Mouse (Mus musculus): ENCODE results near the gene Zfand3. TPM values are rescaled to one million over a fixed set of nuclear protein-coding genes. Genes with fewer than 3 reads are reported as not detected.

Zfand3 gene
- total RNA-seq, 2 experiments from 2014 or later = 9.1 to 16.2 TPM

- no peak for ATAC-seq (replicated peaks; ENCODE audit: poor library complexity)
Measured at GRCm38 (mm10) chr17:30101801-30102200, 97.3 kb downstream of the Zfand3 start.

- 0 out of 2 replicates have a peak, but pooled peaks have one; percentile 20 for ATAC-seq (replicated peaks; ENCODE audit: poor library complexity)
Measured at GRCm38 (mm10) chr17:30103005-30103404, 98.5 kb downstream of the Zfand3 start.

GRCm38 (mm10) chr17:30103641-30104165 lies 99.2 kb downstream of the Zfand3 start:
- no peak for ATAC-seq (replicated peaks; ENCODE audit: poor library complexity)

- ATAC-seq (replicated peaks; ENCODE audit: poor library complexity) = no peak
Measured at GRCm38 (mm10) chr17:30105369-30105768, 100.8 kb downstream of the Zfand3 start.

GRCm38 (mm10) chr17:30110678-30111077 lies 106.1 kb downstream of the Zfand3 start:
- no peak for ATAC-seq (replicated peaks; ENCODE audit: poor library complexity)

- ATAC-seq (replicated peaks; ENCODE audit: poor library complexity) = no peak
Measured at GRCm38 (mm10) chr17:30111556-30111955, 107.0 kb downstream of the Zfand3 start.

- no peak for ATAC-seq (replicated peaks; ENCODE audit: poor library complexity)
Measured at GRCm38 (mm10) chr17:30112080-30112479, 107.5 kb downstream of the Zfand3 start.

- ATAC-seq (replicated peaks; ENCODE audit: poor library complexity) = peak; percentile 92
Measured at GRCm38 (mm10) chr17:30112555-30113305, 108.2 kb downstream of the Zfand3 start.

- no peak for ATAC-seq (replicated peaks; ENCODE audit: poor library complexity)
Measured at GRCm38 (mm10) chr17:30114761-30115160, 110.2 kb downstream of the Zfand3 start.

- ATAC-seq (replicated peaks; ENCODE audit: poor library complexity) = no peak
Measured at GRCm38 (mm10) chr17:30116226-30116625, 111.7 kb downstream of the Zfand3 start.

GRCm38 (mm10) chr17:30118036-30118435 lies 113.5 kb downstream of the Zfand3 start:
- no peak for ATAC-seq (replicated peaks; ENCODE audit: poor library complexity)

- peak; percentile 66 for ATAC-seq (replicated peaks; ENCODE audit: poor library complexity)
Measured at GRCm38 (mm10) chr17:30122278-30122677, 117.7 kb downstream of the Zfand3 start.

GRCm38 (mm10) chr17:30128456-30128855 lies 123.9 kb downstream of the Zfand3 start:
- no peak for ATAC-seq (replicated peaks; ENCODE audit: poor library complexity)

GRCm38 (mm10) chr17:30129220-30129619 lies 124.7 kb downstream of the Zfand3 start:
- no peak for ATAC-seq (replicated peaks; ENCODE audit: poor library complexity)

- no peak for ATAC-seq (replicated peaks; ENCODE audit: poor library complexity)
Measured at GRCm38 (mm10) chr17:30130326-30130725, 125.8 kb downstream of the Zfand3 start.

GRCm38 (mm10) chr17:30133641-30134040 lies 129.1 kb downstream of the Zfand3 start:
- no peak for ATAC-seq (replicated peaks; ENCODE audit: poor library complexity)

- ATAC-seq (replicated peaks; ENCODE audit: poor library complexity) = no peak
Measured at GRCm38 (mm10) chr17:30134955-30135735, 130.6 kb downstream of the Zfand3 start.

- ATAC-seq (replicated peaks; ENCODE audit: poor library complexity) = no peak
Measured at GRCm38 (mm10) chr17:30135890-30136289, 131.4 kb downstream of the Zfand3 start.

GRCm38 (mm10) chr17:30136684-30137083 lies 132.2 kb downstream of the Zfand3 start:
- no peak for ATAC-seq (replicated peaks; ENCODE audit: poor library complexity)

- no peak for ATAC-seq (replicated peaks; ENCODE audit: poor library complexity)
Measured at GRCm38 (mm10) chr17:30137115-30137514, 132.6 kb downstream of the Zfand3 start.

GRCm38 (mm10) chr17:30144114-30144513 lies 139.6 kb downstream of the Zfand3 start:
- ATAC-seq (replicated peaks; ENCODE audit: poor library complexity) = no peak

All from megakaryocyte progenitor cell, adult 5-6 weeks (primary cell).